Mouse (Mus musculus): ENCODE data around the gene Ifngr1. TPM values are rescaled to one million over a fixed set of nuclear protein-coding genes. Genes with fewer than 3 reads are reported as not detected.

Gene Ifngr1
- total and polyA plus RNA-seq, 2 experiments from 2014 or later: 14.8 to 22.4 TPM

DNA sequence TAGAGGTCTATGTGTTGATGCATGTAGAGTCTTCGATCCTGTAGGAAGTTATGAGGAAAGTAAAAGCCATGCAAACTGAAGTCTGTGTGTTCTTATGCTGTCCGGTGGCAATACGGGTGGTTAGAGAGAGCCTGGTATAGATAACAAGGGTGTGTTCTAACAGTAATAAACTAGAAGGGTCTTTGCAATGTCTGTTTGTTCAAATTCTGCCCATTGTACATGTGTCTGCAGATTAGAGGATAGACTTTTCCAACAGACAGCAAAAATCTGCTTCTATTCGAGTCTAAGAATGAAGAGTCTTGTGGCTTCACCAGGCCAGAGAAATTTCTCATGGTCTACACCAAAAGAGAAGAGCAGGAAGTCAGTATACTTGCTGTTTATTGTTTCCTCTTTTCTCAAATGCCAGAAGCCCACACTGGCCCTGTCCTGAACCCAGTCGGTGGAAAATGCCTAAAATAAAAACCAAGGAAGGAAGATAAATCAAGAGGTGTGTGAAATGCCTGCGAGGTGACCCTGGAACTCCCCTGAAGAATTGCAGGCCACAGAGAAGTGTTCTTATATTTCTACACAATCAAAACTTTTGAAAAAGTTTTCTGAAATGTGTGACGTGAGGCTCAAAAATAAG, 8.8 kb upstream of the Ifngr1 start:
- Histone ChIP-seq H3K27me3 (ENCODE audit: insufficient read depth, low read length) (no peaks in the 10 kb centered on the region; the same call in 1 of the 2 replicates), H3K4me3 (ENCODE audit: low read depth, low read length) (no peak overlapping the region), H3K4me2 (ENCODE audit: low read depth, low read length, poor library complexity, severe bottlenecking) (no peak overlapping the region), H3K27ac (ENCODE audit: low read depth, low read length) (no peak overlapping the region), H3K9me3 (ENCODE audit: low read length) (no peaks in the 10 kb centered on the region), H3K9ac (replicated peaks; ENCODE audit: low read length, poor library complexity, severe bottlenecking) (no peak overlapping the region), H3K36me3 (ENCODE audit: insufficient read depth, low read length) (no peaks in the 10 kb centered on the region), H3K4me1 (ENCODE audit: insufficient read depth, low read length) (no peaks in the 10 kb centered on the region)
- WGBS: 85% methylated on average over 7 of the region's 7 CpGs
- ATAC-seq (ENCODE audit: low FRiP score) (no peak), DNase-seq (ENCODE audit: low spot score) (no peak)
- no peak for TF ChIP-seq CTCF (IDR thresholded peaks at IDR 0.05)

DNA sequence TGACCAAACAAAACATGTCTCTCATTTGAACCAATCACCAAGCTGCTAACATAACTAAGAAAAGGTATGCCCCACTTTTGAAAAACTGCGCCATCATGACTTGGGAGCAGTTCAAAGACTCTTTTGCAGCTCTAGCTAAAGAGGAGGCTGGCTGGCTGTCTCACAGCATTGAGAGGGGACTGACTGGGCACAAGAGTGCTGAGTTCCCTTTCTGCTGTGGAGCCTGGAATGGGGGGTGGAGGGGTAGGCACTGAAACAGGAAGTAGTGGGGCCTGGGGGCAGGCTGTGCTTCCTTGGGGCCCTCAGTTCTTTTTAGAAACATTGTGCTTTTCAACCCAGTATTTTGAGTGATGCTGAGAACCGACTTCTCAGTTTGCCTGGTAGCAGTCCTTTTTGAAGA, 7.7 kb upstream of the Ifngr1 start:
- no peak overlapping the region for H3K27ac ChIP-seq (ENCODE audit: low read depth, low read length)
- H3K4me2 ChIP-seq (ENCODE audit: low read depth, low read length, poor library complexity, severe bottlenecking): no peak overlapping the region
- ATAC-seq (ENCODE audit: low FRiP score): no peak
- 80% methylated on average over 2 of the region's 2 CpGs for WGBS
- no peak for DNase-seq (ENCODE audit: low spot score)
- no peaks in the 10 kb centered on the region for H3K4me1 ChIP-seq (ENCODE audit: insufficient read depth, low read length)
- H3K9ac ChIP-seq (replicated peaks; ENCODE audit: low read length, poor library complexity, severe bottlenecking): no peak overlapping the region
- H3K27me3 ChIP-seq (ENCODE audit: insufficient read depth, low read length): no peaks in the 10 kb centered on the region
- no peaks in the 10 kb centered on the region for H3K36me3 ChIP-seq (ENCODE audit: insufficient read depth, low read length)
- H3K4me3 ChIP-seq (ENCODE audit: low read depth, low read length): no peak overlapping the region
- no peak for TF ChIP-seq CTCF (IDR thresholded peaks at IDR 0.05)
- H3K9me3 ChIP-seq (ENCODE audit: low read length): no peaks in the 10 kb centered on the region

DNA sequence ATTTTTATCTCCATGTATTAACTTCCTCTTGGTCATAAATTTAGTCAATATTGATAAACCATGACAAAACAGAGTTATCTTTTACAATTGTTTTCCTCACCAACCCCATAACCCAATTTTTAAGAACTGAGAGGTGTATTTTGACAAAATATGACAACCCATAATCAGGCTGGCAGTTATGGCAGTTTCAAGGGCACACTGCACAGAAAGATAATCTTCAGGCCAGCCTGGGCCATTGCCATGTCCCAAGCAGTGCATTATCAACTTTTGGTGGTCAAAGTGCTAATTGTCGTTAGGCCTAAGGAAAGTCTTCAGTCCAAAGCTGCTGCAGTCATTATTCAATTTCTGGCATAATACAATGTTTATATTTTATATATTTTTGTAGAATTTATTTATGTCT, 6.9 kb upstream of the Ifngr1 start:
- Histone ChIP-seq H3K4me1 (ENCODE audit: insufficient read depth, low read length) (no peaks in the 10 kb centered on the region), H3K36me3 (ENCODE audit: insufficient read depth, low read length) (no peaks in the 10 kb centered on the region), H3K4me2 (ENCODE audit: low read depth, low read length, poor library complexity, severe bottlenecking) (no peak overlapping the region), H3K4me3 (ENCODE audit: low read depth, low read length) (no peak overlapping the region), H3K27ac (ENCODE audit: low read depth, low read length) (no peak overlapping the region), H3K9ac (replicated peaks; ENCODE audit: low read length, poor library complexity, severe bottlenecking) (no peak overlapping the region), H3K9me3 (ENCODE audit: low read length) (no peaks in the 10 kb centered on the region), H3K27me3 (ENCODE audit: insufficient read depth, low read length) (no peaks in the 10 kb centered on the region)
- ATAC-seq (ENCODE audit: low FRiP score) (no peak), DNase-seq (ENCODE audit: low spot score) (no peak)
- WGBS: 97% methylated on average over 1 of the region's 1 CpGs
- TF ChIP-seq CTCF (IDR thresholded peaks at IDR 0.05): no peak

DNA sequence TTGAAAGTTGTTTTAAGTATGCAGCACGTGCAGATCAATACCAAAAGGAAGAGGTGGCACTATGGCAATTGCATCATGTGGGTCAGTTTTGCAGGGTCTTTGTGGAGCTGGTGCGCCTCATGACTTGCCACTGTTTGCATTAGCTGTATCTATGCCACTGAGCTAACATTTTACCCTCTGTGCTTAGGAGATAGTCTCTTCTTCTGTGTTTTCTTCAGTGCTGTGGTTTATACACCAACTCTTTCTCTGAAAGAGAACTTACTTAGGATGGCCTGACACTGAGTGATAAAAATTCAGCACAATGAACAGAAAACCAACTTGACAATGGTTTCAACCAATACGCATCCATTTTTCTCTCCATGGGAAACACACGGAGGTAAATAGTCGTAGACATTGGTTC, 5.9 kb upstream of the Ifngr1 start:
- H3K27ac ChIP-seq (ENCODE audit: low read depth, low read length): no peak overlapping the region
- no peaks in the 10 kb centered on the region for H3K36me3 ChIP-seq (ENCODE audit: insufficient read depth, low read length)
- 91% methylated on average over 5 of the region's 5 CpGs for WGBS
- ATAC-seq (ENCODE audit: low FRiP score): no peak
- no peak overlapping the region for H3K9ac ChIP-seq (replicated peaks; ENCODE audit: low read length, poor library complexity, severe bottlenecking)
- H3K4me2 ChIP-seq (ENCODE audit: low read depth, low read length, poor library complexity, severe bottlenecking): no peak overlapping the region
- no peaks in the 10 kb centered on the region for H3K27me3 ChIP-seq (ENCODE audit: insufficient read depth, low read length)
- no peak overlapping the region for H3K4me3 ChIP-seq (ENCODE audit: low read depth, low read length)
- DNase-seq (ENCODE audit: low spot score): no peak
- H3K4me1 ChIP-seq (ENCODE audit: insufficient read depth, low read length): no peaks in the 10 kb centered on the region
- H3K9me3 ChIP-seq (ENCODE audit: low read length): no peaks in the 10 kb centered on the region
- no peak for TF ChIP-seq CTCF (IDR thresholded peaks at IDR 0.05)

DNA sequence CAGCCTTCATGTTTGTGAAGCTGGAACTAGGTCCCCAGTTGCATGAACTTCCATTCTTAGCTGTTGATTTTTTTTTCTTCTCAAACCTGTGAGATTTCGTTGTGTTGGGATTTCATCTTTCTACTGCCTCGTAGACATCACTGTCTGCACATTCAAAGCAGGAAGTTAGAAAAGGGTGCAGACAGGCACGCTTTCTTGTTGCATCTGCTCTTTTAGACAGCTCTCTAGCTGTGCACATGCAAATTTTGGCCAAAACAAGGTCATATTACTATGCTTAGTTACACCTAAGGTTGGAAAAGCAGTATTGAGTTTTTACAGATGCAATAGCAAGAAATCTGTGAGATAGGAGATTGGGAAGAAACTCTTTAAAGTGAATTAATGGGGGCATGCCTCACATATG, 4.5 kb upstream of the Ifngr1 start:
- H3K27ac ChIP-seq (ENCODE audit: low read depth, low read length): no peak overlapping the region
- H3K4me2 ChIP-seq (ENCODE audit: low read depth, low read length, poor library complexity, severe bottlenecking): no peak overlapping the region
- H3K27me3 ChIP-seq (ENCODE audit: insufficient read depth, low read length): no peaks in the 10 kb centered on the region
- DNase-seq (ENCODE audit: low spot score) (no peak), ATAC-seq (ENCODE audit: low FRiP score) (no peak)
- TF ChIP-seq CTCF (IDR thresholded peaks at IDR 0.05): no peak
- H3K9ac ChIP-seq (replicated peaks; ENCODE audit: low read length, poor library complexity, severe bottlenecking): no peak overlapping the region
- no peaks in the 10 kb centered on the region for H3K9me3 ChIP-seq (ENCODE audit: low read length)
- 82% methylated on average over 3 of the region's 3 CpGs for WGBS
- no peaks in the 10 kb centered on the region for H3K36me3 ChIP-seq (ENCODE audit: insufficient read depth, low read length)
- H3K4me3 ChIP-seq (ENCODE audit: low read depth, low read length): no peak overlapping the region
- H3K4me1 ChIP-seq (ENCODE audit: insufficient read depth, low read length): no peaks in the 10 kb centered on the region

DNA sequence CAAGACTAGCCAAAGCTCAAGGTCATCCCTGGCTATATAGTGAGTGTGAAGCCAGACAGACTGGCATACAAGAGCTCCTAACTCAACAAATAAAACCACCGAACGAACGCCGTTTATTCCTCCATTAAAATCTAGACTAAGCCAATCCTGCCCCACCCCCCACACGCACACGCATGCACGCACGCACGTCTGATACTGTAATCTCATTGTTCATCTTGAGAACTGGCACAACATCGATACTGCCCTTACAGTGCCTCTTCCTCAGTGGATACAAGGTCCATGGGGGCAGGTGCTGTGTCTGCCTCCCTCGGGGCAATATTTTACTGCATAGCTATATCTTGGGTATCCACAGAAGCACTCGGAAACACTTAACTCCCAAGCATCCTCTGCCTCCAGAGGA, 2.1 kb upstream of the Ifngr1 start:
- H3K4me2 ChIP-seq (ENCODE audit: low read depth, low read length, poor library complexity, severe bottlenecking): no peak overlapping the region
- no peak for ATAC-seq (ENCODE audit: low FRiP score)
- TF ChIP-seq CTCF (IDR thresholded peaks at IDR 0.05): no peak
- no peaks in the 10 kb centered on the region for H3K36me3 ChIP-seq (ENCODE audit: insufficient read depth, low read length)
- 94% methylated on average over 12 of the region's 12 CpGs for WGBS
- DNase-seq (ENCODE audit: low spot score): no peak
- H3K4me1 ChIP-seq (ENCODE audit: insufficient read depth, low read length): peaks cover 4% of the 10 kb centered on the region; the same call in 1 of the 2 replicates
- no peaks in the 10 kb centered on the region for H3K27me3 ChIP-seq (ENCODE audit: insufficient read depth, low read length)
- H3K4me3 ChIP-seq (ENCODE audit: low read depth, low read length): no peak overlapping the region
- H3K27ac ChIP-seq (ENCODE audit: low read depth, low read length): no peak overlapping the region
- no peaks in the 10 kb centered on the region for H3K9me3 ChIP-seq (ENCODE audit: low read length)
- H3K9ac ChIP-seq (replicated peaks; ENCODE audit: low read length, poor library complexity, severe bottlenecking): no peak overlapping the region
